ENCODE assay signal across 8 mouse cellular contexts in genomic region chr5:123144746-123145590, GRCm38 (mm10). TPM values are rescaled to one million over a fixed set of nuclear protein-coding genes. Genes with fewer than 3 reads are reported as not detected.
DNase-seq lines count a peak whose midpoint lies in the region; ATAC-seq and TF ChIP-seq lines count a peak whose summit lies in the region.

No protein-coding gene starts in this region.

- DNase-seq in lung, adult 18-20 months, result peak; percentile 45 to 53
- no peak for DNase-seq in lung, postnatal 14 days
- no peak for DNase-seq in limb, embryonic 10.5 days (ENCODE audit: low spot score)
- DNase-seq in midbrain, postnatal 0 days (ENCODE audit: low spot score), result no peak
- DNase-seq in frontal cortex, postnatal 10 days (ENCODE audit: low spot score in 2 of 2), result no peak
- DNase-seq in left cerebral cortex, postnatal 25 days (ENCODE audit: low spot score in 2 of 2), result no peak
- no peak for DNase-seq in left cerebral cortex, adult 11 months (ENCODE audit: low spot score)

- intact Hi-C loops in left cerebral cortex, postnatal 25 days (cut with DNase I), result no loop called here

- H3K27ac ChIP-seq in embryonic facial prominence, embryonic 13.5 days, result 0 out of 2 replicates have a peak overlapping the region, but pooled peaks have one; percentile 100
- 0 out of 2 replicates have a peak overlapping the region, but pooled peaks have one; percentile 100 for H3K27ac ChIP-seq in limb, embryonic 10.5 days
- peak overlapping the region; percentile 6; the same call in 1 of the 2 replicates for H3K27ac ChIP-seq in midbrain, postnatal 0 days (ENCODE audit: low read depth, low read length)

- 29% methylated on average over 20 of the region's 20 CpGs for WGBS in embryonic facial prominence, embryonic 13.5 days
- WGBS in limb, embryonic 10.5 days, result 43% methylated on average over 20 of the region's 20 CpGs
- WGBS in midbrain, postnatal 0 days, result 37% methylated on average over 20 of the region's 20 CpGs

- H3K4me2 ChIP-seq in embryonic facial prominence, embryonic 13.5 days, result peak overlapping the region; percentile 99
- peak overlapping the region; percentile 99 for H3K4me2 ChIP-seq in midbrain, postnatal 0 days (ENCODE audit: low read depth, low read length, poor library complexity, severe bottlenecking)

- peak overlapping the region; percentile 100 for H3K9ac ChIP-seq in embryonic facial prominence, embryonic 13.5 days
- H3K9ac ChIP-seq in midbrain, postnatal 0 days (replicated peaks; ENCODE audit: low read length, poor library complexity, severe bottlenecking), result peak overlapping the region; percentile 97

- H3K4me1 ChIP-seq in embryonic facial prominence, embryonic 13.5 days, result peaks cover 52% of the 10 kb centered on the region
- H3K4me1 ChIP-seq in limb, embryonic 10.5 days, result peaks cover 57% of the 10 kb centered on the region
- peaks cover 20% of the 10 kb centered on the region for H3K4me1 ChIP-seq in midbrain, postnatal 0 days (ENCODE audit: insufficient read depth, low read length)

- H3K36me3 ChIP-seq in embryonic facial prominence, embryonic 13.5 days, result peaks cover 41% of the 10 kb centered on the region
- H3K36me3 ChIP-seq in limb, embryonic 10.5 days, result peaks cover 59% of the 10 kb centered on the region
- peaks cover 33% of the 10 kb centered on the region for H3K36me3 ChIP-seq in midbrain, postnatal 0 days (ENCODE audit: insufficient read depth, low read length)

- H3K4me3 ChIP-seq in embryonic facial prominence, embryonic 13.5 days, result peak overlapping the region; percentile 94
- peak overlapping the region; percentile 99 for H3K4me3 ChIP-seq in limb, embryonic 10.5 days
- peak overlapping the region; percentile 91 for H3K4me3 ChIP-seq in midbrain, postnatal 0 days (ENCODE audit: low read depth, low read length)

- ATAC-seq in embryonic facial prominence, embryonic 13.5 days (ENCODE audit: insufficient number of reproducible peaks, insufficient read depth, low FRiP score, low TSS enrichment, low read depth), result no peak
- ATAC-seq in midbrain, postnatal 0 days (ENCODE audit: low FRiP score), result no peak

- H3K27me3 ChIP-seq in embryonic facial prominence, embryonic 13.5 days, result no peaks in the 10 kb centered on the region
- H3K27me3 ChIP-seq in limb, embryonic 10.5 days (ENCODE audit: low read depth, poor library complexity, severe bottlenecking), result no peaks in the 10 kb centered on the region
- no peaks in the 10 kb centered on the region for H3K27me3 ChIP-seq in midbrain, postnatal 0 days (ENCODE audit: insufficient read depth, low read length)

- no peaks in the 10 kb centered on the region for H3K9me3 ChIP-seq in embryonic facial prominence, embryonic 13.5 days
- no peaks in the 10 kb centered on the region for H3K9me3 ChIP-seq in limb, embryonic 10.5 days (replicated peaks)
- H3K9me3 ChIP-seq in midbrain, postnatal 0 days (ENCODE audit: low read length), result no peaks in the 10 kb centered on the region

- TF ChIP-seq CTCF in midbrain, postnatal 0 days (IDR thresholded peaks at IDR 0.05), result no peak

RNA-seq across cellular contexts. Expression of gene Setd1b, which starts 3.0 kb away (rescaled TPM):
- polyA plus RNA-seq in embryonic facial prominence, embryonic 13.5 days (2015; fragmentation: Nextera tagmentation; extraction: Ambion mirVana), result 12.3 and 13.0 TPM in 2 replicates
- polyA plus RNA-seq in limb, embryonic 10.5 days (2016; fragmentation: Nextera tagmentation; extraction: Ambion mirVana), result 9.4 and 10.6 TPM in 2 replicates
- total RNA-seq in midbrain, postnatal 0 days (2014; rRNA removed), result 5.3 and 5.9 TPM in 2 replicates
- 7.2 and 8.8 TPM in 2 replicates for polyA plus RNA-seq in midbrain, postnatal 0 days (2015; fragmentation: Nextera tagmentation; extraction: Ambion mirVana)
- total RNA-seq in left cerebral cortex, postnatal 25 days (2021), result 10 to 100 TPM; 27.0 to 32.1 TPM

RNA-seq across cellular contexts. Expression of gene Rhof, which starts 12.5 kb away (rescaled TPM):
- polyA plus RNA-seq in embryonic facial prominence, embryonic 13.5 days (2015; fragmentation: Nextera tagmentation; extraction: Ambion mirVana), result 5.6 and 6.6 TPM in 2 replicates
- 1.8 and 2.0 TPM in 2 replicates for polyA plus RNA-seq in limb, embryonic 10.5 days (2016; fragmentation: Nextera tagmentation; extraction: Ambion mirVana)
- total RNA-seq in midbrain, postnatal 0 days (2014; rRNA removed), result 37.2 and 47.8 TPM in 2 replicates
- polyA plus RNA-seq in midbrain, postnatal 0 days (2015; fragmentation: Nextera tagmentation; extraction: Ambion mirVana), result 41.7 and 45.3 TPM in 2 replicates
- total RNA-seq in left cerebral cortex, postnatal 25 days (2021), result 10 to 100 TPM; 48.6 to 55.2 TPM

RNA-seq across cellular contexts. Expression of gene Psmd9, which starts 24.2 kb away (rescaled TPM):
- 95.3 and 107 TPM in 2 replicates for polyA plus RNA-seq in embryonic facial prominence, embryonic 13.5 days (2015; fragmentation: Nextera tagmentation; extraction: Ambion mirVana)
- polyA plus RNA-seq in limb, embryonic 10.5 days (2016; fragmentation: Nextera tagmentation; extraction: Ambion mirVana), result 90.1 and 92.0 TPM in 2 replicates
- total RNA-seq in midbrain, postnatal 0 days (2014; rRNA removed), result 26.1 and 26.5 TPM in 2 replicates
- 76.3 and 81.8 TPM in 2 replicates for polyA plus RNA-seq in midbrain, postnatal 0 days (2015; fragmentation: Nextera tagmentation; extraction: Ambion mirVana)
- 10 to 100 TPM; 26.2 to 27.7 TPM for total RNA-seq in left cerebral cortex, postnatal 25 days (2021)

RNA-seq across cellular contexts. Expression of gene Hpd, which starts 37.6 kb away (rescaled TPM):
- 0.65 TPM in 1 of 2 replicates, not detected in the other for polyA plus RNA-seq in embryonic facial prominence, embryonic 13.5 days (2015; fragmentation: Nextera tagmentation; extraction: Ambion mirVana)
- not detected in 2 replicates for polyA plus RNA-seq in limb, embryonic 10.5 days (2016; fragmentation: Nextera tagmentation; extraction: Ambion mirVana)
- total RNA-seq in midbrain, postnatal 0 days (2014; rRNA removed), result not detected in 2 replicates
- polyA plus RNA-seq in midbrain, postnatal 0 days (2015; fragmentation: Nextera tagmentation; extraction: Ambion mirVana), result not detected in 2 replicates
- not detected for total RNA-seq in left cerebral cortex, postnatal 25 days (2021)

Comparison
In these comparisons a context has a peak if more than half of its experiments do, and no peak if none do; other contexts are left out.
1. DNase-seq: peak in lung, adult 18-20 months (2 of 2); none in lung, postnatal 14 days (single experiment), limb, embryonic 10.5 days (single experiment), midbrain, postnatal 0 days (single experiment), frontal cortex, postnatal 10 days (0 of 2), left cerebral cortex, postnatal 25 days (0 of 2) and left cerebral cortex, adult 11 months (single experiment).
2. H3K27ac ChIP-seq: peak in every context shown above with its lines; median percentile 100 in embryonic facial prominence, embryonic 13.5 days; 100 in limb, embryonic 10.5 days; 6 in midbrain, postnatal 0 days.
3. Peak in every context shown above with its lines, with median percentiles within 50 percentile points of each other: H3K4me3 ChIP-seq.